Mouse (Mus musculus) kidney, adult 2 months (tissue): Measurements from ENCODE around the gene Mlip. TPM values are rescaled to one million over a fixed set of nuclear protein-coding genes. Genes with fewer than 3 reads are reported as not detected.
"Not testable (repeated sequence)": the region's sequence is repeated elsewhere in the genome, so short reads cannot be mapped to it uniquely, and the experiment has no call there.

Source experiments
- DNase-seq: peaks from one replicate; pipeline ENCODE4 v3.0.0; 2021
- H3K27ac ChIP-seq: fragments of 200-500 bp; 2 replicates; pipeline ENCODE4 v1.5.1; 2012; ENCODE audit warnings: low read depth, low read length, control low read depth, inconsistent platforms; ENCODE audit not compliant: insufficient read depth
- H3K27me3 ChIP-seq: fragments of 200-500 bp; replicated peaks from 2 replicates; pipeline ENCODE4 v1.6.1; 2012; ENCODE audit warnings: mild to moderate bottlenecking, moderate library complexity, low read length, inconsistent platforms; ENCODE audit not compliant: control insufficient read depth, insufficient read depth
- H3K36me3 ChIP-seq: fragments of 200-500 bp; 2 replicates; pipeline ENCODE4 v1.6.1; 2012; ENCODE audit warnings: mild to moderate bottlenecking, moderate library complexity, low read length, inconsistent platforms; ENCODE audit not compliant: control insufficient read depth, insufficient read depth
- H3K4me1 ChIP-seq: fragments of 200-500 bp; 2 replicates; pipeline ENCODE4 v1.6.1; 2011; ENCODE audit warnings: low read length; ENCODE audit not compliant: control insufficient read depth, insufficient read depth
- H3K4me3 ChIP-seq: fragments of 200-500 bp; 2 replicates; pipeline ENCODE4 v1.5.1; 2011; ENCODE audit warnings: mild to moderate bottlenecking, low read depth, low read length, control low read depth; ENCODE audit not compliant: insufficient read depth
- CTCF ChIP-seq: fragments of 200-500 bp; conservative IDR thresholded peaks from 2 replicates; pipeline ENCODE4 v1.5.1; 2011; ENCODE audit warnings: low read depth, mild to moderate bottlenecking, control low read depth, low read length, moderate library complexity, mixed read lengths; ENCODE audit not compliant: insufficient read depth, insufficient read length
- POLR2A ChIP-seq: fragments of 200-500 bp; IDR thresholded peaks from one replicate; pipeline ENCODE4 v1.6.1; 2011; ENCODE audit warnings: low read depth, low read length, control low read depth
- WGBS: fragments of 180-500 bp; shearing (Covaris S2); methylation state at CpG from one replicate; pipeline ENCODE4 v1.1.7; 2018; 5-methylcytosine and 5-hydroxymethylcytosine counted together
- polyA plus RNA-seq: library from polyadenylated mRNA; depleted of rRNA; stranded (reverse); fragments of >200 nt; gene quantifications from 2 replicates; pipeline ENCODE4 v1.2.3, GENCODE M21; 2012

Mlip gene
- polyA plus RNA-seq, 1 experiment: 0.55 TPM

- Histone ChIP-seq H3K36me3 (no peaks in the 10 kb centered on the region), H3K27me3 (no peaks in the 10 kb centered on the region; the same call in 1 of the 2 replicates), H3K4me3 (no peak overlapping the region), H3K4me1 (no peaks in the 10 kb centered on the region), H3K27ac (no peak overlapping the region)
- peak; percentile 5 for DNase-seq
- 35% methylated on average over 5 of the region's 5 CpGs for WGBS
- TF ChIP-seq POLR2A (no peak), CTCF (no peak)
These were observed 191.0 kb downstream of the Mlip start for GRCm38 (mm10) chr9:77161764-77162163.

- DNase-seq: no peak
- H3K27ac ChIP-seq: no peak overlapping the region
- no peaks in the 10 kb centered on the region; the same call in 1 of the 2 replicates for H3K27me3 ChIP-seq
- TF ChIP-seq POLR2A: no peak
- TF ChIP-seq CTCF: no peak
- H3K36me3 ChIP-seq: no peaks in the 10 kb centered on the region
- no peak overlapping the region for H3K4me3 ChIP-seq
- H3K4me1 ChIP-seq: no peaks in the 10 kb centered on the region
- WGBS: 73% methylated on average over 4 of the region's 4 CpGs
These were observed 192.4 kb downstream of the Mlip start for GRCm38 (mm10) chr9:77160277-77160926.

DNA sequence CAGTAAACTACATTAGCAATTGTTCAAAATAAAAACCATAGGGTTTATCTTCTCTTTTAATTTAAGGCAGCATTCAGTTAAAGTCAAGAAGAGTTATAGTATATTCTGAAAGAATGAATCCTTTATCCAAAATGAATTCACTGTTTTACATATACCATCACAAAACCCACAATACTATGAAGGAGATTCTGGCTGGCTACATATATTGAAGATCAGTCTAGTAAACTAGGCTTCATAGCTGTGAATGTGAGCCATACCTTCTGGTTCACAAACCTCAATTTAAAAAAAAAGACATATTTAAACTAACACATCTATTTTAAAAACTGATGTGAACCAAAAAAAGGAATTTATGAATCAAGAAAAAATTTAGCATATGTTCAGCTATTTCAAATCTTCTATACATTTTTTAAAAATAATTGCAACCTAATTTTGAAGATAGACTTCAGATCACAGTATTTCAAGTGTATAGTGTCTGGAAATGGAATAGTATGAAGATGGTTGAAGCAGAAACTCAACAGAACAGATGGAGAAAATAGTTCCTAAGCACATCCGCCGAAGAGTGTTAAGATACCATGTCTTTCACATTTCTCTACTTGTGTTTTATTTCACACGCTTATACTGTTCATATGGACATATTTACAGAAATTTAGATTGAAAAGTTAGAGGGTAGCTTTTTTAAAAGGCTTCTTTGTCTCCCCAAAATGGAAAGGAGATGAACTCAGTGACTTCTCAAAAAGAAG, 204.1 kb downstream of the Mlip start:
- DNase-seq: no peak
- 94% methylated on average over 3 of the region's 3 CpGs for WGBS
- TF ChIP-seq POLR2A: no peak
- no peak for TF ChIP-seq CTCF

DNA sequence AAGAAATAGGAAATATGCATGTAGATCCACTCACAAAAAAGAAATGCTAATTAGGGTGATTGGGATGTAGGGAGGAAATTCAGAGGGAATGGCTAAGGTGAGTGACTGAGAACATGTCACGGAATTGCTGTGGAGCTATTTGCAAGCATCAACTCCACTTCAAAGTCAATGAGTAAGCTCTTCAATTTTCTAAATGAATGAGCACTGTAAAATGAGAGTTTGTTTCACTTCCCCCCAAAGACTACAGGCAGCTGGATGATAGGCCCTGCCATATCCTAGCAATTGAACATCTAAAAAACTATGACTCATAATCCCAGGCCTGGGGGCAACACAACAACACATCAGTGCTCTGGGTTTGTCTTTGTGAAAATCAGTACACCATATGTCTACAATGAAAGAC, 233.0 kb downstream of the Mlip start:
- Histone ChIP-seq H3K27me3 (no peaks in the 10 kb centered on the region), H3K4me1 (no peaks in the 10 kb centered on the region), H3K4me3 (no peak overlapping the region), H3K27ac (no peak overlapping the region), H3K36me3 (no peaks in the 10 kb centered on the region)
- DNase-seq: no peak
- no peak for TF ChIP-seq CTCF
- TF ChIP-seq POLR2A: no peak
- 78% methylated on average over 1 of the region's 1 CpGs for WGBS

More for the DNA sequence above, 204.1 kb downstream of the Mlip start:
- no peak overlapping the region for H3K27ac ChIP-seq
- H3K27me3 ChIP-seq: no peaks in the 10 kb centered on the region
- H3K36me3 ChIP-seq: no peaks in the 10 kb centered on the region
- no peak overlapping the region for H3K4me3 ChIP-seq
- no peaks in the 10 kb centered on the region for H3K4me1 ChIP-seq

DNA sequence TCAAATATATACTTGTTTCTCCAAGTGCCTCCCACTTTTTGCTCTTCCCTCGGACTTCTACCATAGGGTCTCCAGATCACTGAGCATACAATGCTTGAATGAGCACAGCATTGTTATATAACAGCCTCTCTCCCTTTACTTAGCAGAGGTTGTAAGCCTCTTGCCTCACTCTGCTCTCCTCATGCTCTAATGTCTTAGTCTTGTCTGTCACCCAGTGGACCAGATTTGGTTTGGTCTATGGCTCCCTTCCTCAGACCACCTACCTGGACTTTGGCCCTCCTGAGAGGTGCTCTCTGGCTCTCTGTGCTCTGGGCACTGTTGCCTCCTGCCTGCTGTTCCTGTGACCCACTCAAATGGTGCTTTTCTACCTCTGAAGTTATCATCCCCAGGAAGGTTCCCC, 255.9 kb downstream of the Mlip start:
- Histone ChIP-seq H3K27me3 (no peaks in the 10 kb centered on the region), H3K36me3 (no peaks in the 10 kb centered on the region), H3K4me3 (no peak overlapping the region), H3K27ac (peak overlapping the region; percentile 16), H3K4me1 (peaks cover 5% of the 10 kb centered on the region; the same call in 1 of the 2 replicates)
- TF ChIP-seq POLR2A: no peak
- TF ChIP-seq CTCF: no peak
- WGBS: 44% methylated on average over 1 of the region's 1 CpGs
- peak; percentile 53 for DNase-seq

GRCm38 (mm10) chr9:77083221-77083620, 269.5 kb downstream of the Mlip start:
- peak; percentile 89 for DNase-seq
- H3K27ac ChIP-seq: peak overlapping the region; percentile 93
- 41% methylated on average over 1 of the region's 1 CpGs for WGBS
- not testable (repeated sequence) for H3K4me1 ChIP-seq, H3K4me3 ChIP-seq, H3K27me3 ChIP-seq, H3K36me3 ChIP-seq

DNA sequence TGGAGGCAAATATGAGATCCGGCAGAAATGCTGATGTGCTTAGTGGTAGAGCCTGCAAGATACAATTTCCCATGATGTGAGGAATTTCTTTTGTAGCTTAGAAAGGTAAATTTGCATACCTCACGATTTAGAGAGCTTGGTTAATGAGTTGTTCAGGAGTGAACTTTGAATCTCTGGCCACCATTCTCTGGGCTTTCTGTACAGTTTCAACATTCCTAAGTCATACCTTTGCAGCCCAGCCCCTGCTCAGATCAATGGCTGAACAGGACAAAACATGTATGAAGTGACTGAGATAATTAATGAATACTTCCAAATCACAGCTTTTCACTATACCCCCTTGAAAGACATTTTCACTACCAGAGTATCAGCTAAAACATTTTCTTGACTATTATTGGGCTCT, 281.1 kb downstream of the Mlip start:
- H3K4me3 ChIP-seq: no peak overlapping the region
- no peaks in the 10 kb centered on the region for H3K27me3 ChIP-seq
- 39% methylated on average over 2 of the region's 2 CpGs for WGBS
- H3K4me1 ChIP-seq: peaks cover 2% of the 10 kb centered on the region; the same call in 1 of the 2 replicates
- TF ChIP-seq CTCF (no peak), POLR2A (no peak)
- peak; percentile 82 for DNase-seq
- H3K36me3 ChIP-seq: no peaks in the 10 kb centered on the region
- no peak overlapping the region for H3K27ac ChIP-seq
